Mouse (Mus musculus): ENCODE measurements at regions not wholly inside any gene's neighbourhood (a gene's known extent, or its start where the extent isn't known, plus 50 kb on each side); places are given as distances from the start of the nearest gene placed in this dataset.
"Not testable (repeated sequence)": the region's sequence is repeated elsewhere in the genome, so short reads cannot be mapped to it uniquely, and the experiment has no call there.

GRCm38 (mm10) chrX:114314586-114314985 is 159.5 kb upstream of the Klhl4 start:
- Histone ChIP-seq H3K4me1 (replicated peaks; ENCODE audit: low read depth, low read length) (no peaks in the 10 kb centered on the region), H3K4me3 (replicated peaks; ENCODE audit: low read length) (no peak overlapping the region), H3K27me3 (ENCODE audit: insufficient read depth, low read length) (no peaks in the 10 kb centered on the region), H3K36me3 (ENCODE audit: insufficient read depth, low read length) (no peaks in the 10 kb centered on the region), H3K9me3 (ENCODE audit: low read length) (no peaks in the 10 kb centered on the region)
- TF ChIP-seq CTCF (conservative IDR thresholded peaks at IDR 0.05; ENCODE audit: low read length) (no peak), NANOG (IDR thresholded peaks at IDR 0.05; ENCODE audit: borderline replicate concordance, low read length) (no peak), POU5F1 (IDR thresholded peaks at IDR 0.05; ENCODE audit: borderline replicate concordance, low read length) (no peak)

GRCm38 (mm10) chrX:114324285-114324684 is 149.8 kb upstream of the Klhl4 start:
- no peak for TF ChIP-seq CTCF (conservative IDR thresholded peaks at IDR 0.05; ENCODE audit: low read length)
- Histone ChIP-seq H3K27me3 (ENCODE audit: insufficient read depth, low read length) (no peaks in the 10 kb centered on the region), H3K4me1 (replicated peaks; ENCODE audit: low read depth, low read length) (no peaks in the 10 kb centered on the region), H3K36me3 (ENCODE audit: insufficient read depth, low read length) (no peaks in the 10 kb centered on the region), H3K4me3 (replicated peaks; ENCODE audit: low read length) (no peak overlapping the region), H3K9me3 (ENCODE audit: low read length) (peaks cover 7% of the 10 kb centered on the region; the same call in 1 of the 2 replicates)

- 0 out of 2 replicates have a peak, but pooled peaks have one; percentile 5 for TF ChIP-seq NANOG (IDR thresholded peaks at IDR 0.05; ENCODE audit: borderline replicate concordance, low read length)
- H3K27me3 ChIP-seq (ENCODE audit: insufficient read depth, low read length), result not testable (repeated sequence)
These were observed 138.0 kb upstream of the Klhl4 start for GRCm38 (mm10) chrX:114336151-114336550.

GRCm38 (mm10) chrX:114359240-114359639 is 114.9 kb upstream of the Klhl4 start:
- Histone ChIP-seq H3K36me3 (ENCODE audit: insufficient read depth, low read length) (no peaks in the 10 kb centered on the region), H3K4me3 (replicated peaks; ENCODE audit: low read length) (no peak overlapping the region), H3K27me3 (ENCODE audit: insufficient read depth, low read length) (no peaks in the 10 kb centered on the region), H3K9me3 (ENCODE audit: low read length) (no peaks in the 10 kb centered on the region), H3K4me1 (replicated peaks; ENCODE audit: low read depth, low read length) (no peaks in the 10 kb centered on the region)
- no peak for TF ChIP-seq POU5F1 (IDR thresholded peaks at IDR 0.05; ENCODE audit: borderline replicate concordance, low read length)
- TF ChIP-seq CTCF (conservative IDR thresholded peaks at IDR 0.05; ENCODE audit: low read length), result no peak
- TF ChIP-seq NANOG (IDR thresholded peaks at IDR 0.05; ENCODE audit: borderline replicate concordance, low read length), result no peak

More at GRCm38 (mm10) chrX:114336151-114336550, 138.0 kb upstream of the Klhl4 start:
- H3K4me3 ChIP-seq (replicated peaks; ENCODE audit: low read length); H3K36me3 ChIP-seq (ENCODE audit: insufficient read depth, low read length); H3K4me1 ChIP-seq (replicated peaks; ENCODE audit: low read depth, low read length): not testable (repeated sequence)
- H3K9me3 ChIP-seq (ENCODE audit: low read length), result peaks cover 24% of the 10 kb centered on the region

All from E14TG2a.4 (cell line).